Mouse (Mus musculus) liver, adult 2 months (tissue): ENCODE data around the gene Best1. TPM values are rescaled to one million over a fixed set of nuclear protein-coding genes. Genes with fewer than 3 reads are reported as not detected.
A peak's percentile ranks its signal among the peaks of the same experiment; 100 is the strongest.

Source experiments
- DNase-seq: peaks from one replicate; pipeline ENCODE4 v3.0.0-alpha.2; 2011; ENCODE audit warnings: low read depth, low spot score; ENCODE audit errors: extremely low read depth
- H3K27ac ChIP-seq: fragments of 200-500 bp; replicated peaks from 2 replicates; pipeline ENCODE4 v1.5.1; 2012; ENCODE audit warnings: low read depth, mild to moderate bottlenecking, control low read depth, inconsistent platforms, low read length; ENCODE audit not compliant: insufficient read depth
- H3K27me3 ChIP-seq: fragments of 200-500 bp; 2 replicates; pipeline ENCODE4 v1.6.1; 2012; ENCODE audit warnings: mild to moderate bottlenecking, moderate library complexity, low read length, inconsistent platforms; ENCODE audit not compliant: control insufficient read depth, insufficient read depth
- H3K36me3 ChIP-seq: fragments of 200-500 bp; 2 replicates; pipeline ENCODE4 v1.6.1; 2012; ENCODE audit warnings: low read length, inconsistent platforms; ENCODE audit not compliant: control insufficient read depth, insufficient read depth
- H3K4me1 ChIP-seq: fragments of 200-500 bp; 2 replicates; pipeline ENCODE4 v1.6.1; 2011; ENCODE audit warnings: low read length; ENCODE audit not compliant: control insufficient read depth, insufficient read depth
- H3K4me3 ChIP-seq: fragments of 200-500 bp; 2 replicates; pipeline ENCODE4 v1.5.1; 2011; ENCODE audit warnings: low read depth, mild to moderate bottlenecking, control low read depth, low read length, moderate library complexity; ENCODE audit not compliant: insufficient read depth
- H3K79me2 ChIP-seq: fragments of 200-500 bp; 2 replicates; pipeline ENCODE4 v1.6.1; 2012; ENCODE audit warnings: inconsistent platforms, mild to moderate bottlenecking, low read length, moderate library complexity; ENCODE audit not compliant: control insufficient read depth, insufficient read depth
- H3K9ac ChIP-seq: fragments of 200-500 bp; 2 replicates; pipeline ENCODE4 v1.6.1; 2012; ENCODE audit warnings: low read depth, mild to moderate bottlenecking, control low read depth, inconsistent platforms, low read length
- CTCF ChIP-seq: fragments of 200-500 bp; IDR thresholded peaks from 2 replicates; pipeline ENCODE4 v1.5.1; 2011; ENCODE audit warnings: low read depth, low read length, control low read depth
- POLR2A ChIP-seq: fragments of 200-500 bp; IDR thresholded peaks from 2 replicates; pipeline ENCODE4 v1.6.1; 2011; ENCODE audit warnings: low read length, control low read depth; ENCODE audit not compliant: insufficient read depth; ENCODE audit errors: extremely low read depth
- WGBS: fragments of 180-500 bp; shearing (Covaris S2); methylation state at CpG from one replicate; pipeline ENCODE4 v1.1.7; 2018; 5-methylcytosine and 5-hydroxymethylcytosine counted together
- polyA plus RNA-seq: library from polyadenylated mRNA; depleted of rRNA; stranded (reverse); fragments of >200 nt; gene quantifications from 2 replicates; pipeline ENCODE4 v1.2.3, GENCODE M21; 2012
- total RNA-seq: library from RNA; depleted of rRNA; stranded (reverse); fragments of >200 nt; gene quantifications from 2 replicates; pipeline ENCODE4 v1.2.3, GENCODE M21; 2014

Best1 gene
- total and polyA plus RNA-seq, 2 experiments = 0.05 TPM; not detected in 1

GRCm38 (mm10) chr19:10038910-10039309 is 37.5 kb upstream of the Best1 start:
- H3K9ac ChIP-seq = no peak overlapping the region
- H3K36me3 ChIP-seq = no peaks in the 10 kb centered on the region

GRCm38 (mm10) chr19:10038364-10038763 is 36.9 kb upstream of the Best1 start:
- no peaks in the 10 kb centered on the region for H3K79me2 ChIP-seq
- WGBS = 44% methylated on average over 3 of the region's 3 CpGs
- no peak overlapping the region for H3K27ac ChIP-seq
- no peaks in the 10 kb centered on the region for H3K27me3 ChIP-seq
- H3K9ac ChIP-seq = no peak overlapping the region
- no peak for TF ChIP-seq CTCF
- no peak for TF ChIP-seq POLR2A
- H3K4me1 ChIP-seq = peaks cover 7% of the 10 kb centered on the region
- no peak overlapping the region for H3K4me3 ChIP-seq
- no peaks in the 10 kb centered on the region for H3K36me3 ChIP-seq
- DNase-seq = peak; percentile 50

More at GRCm38 (mm10) chr19:10038910-10039309, 37.5 kb upstream of the Best1 start:
- H3K4me3 ChIP-seq = no peak overlapping the region
- no peaks in the 10 kb centered on the region for H3K27me3 ChIP-seq
- peaks cover 7% of the 10 kb centered on the region for H3K4me1 ChIP-seq
- peak; percentile 55 for DNase-seq
- 0 out of 2 replicates have a peak overlapping the region, but pooled peaks have one; percentile 25 for H3K27ac ChIP-seq
- no peaks in the 10 kb centered on the region for H3K79me2 ChIP-seq
- TF ChIP-seq POLR2A (no peak), CTCF (no peak)
- 7% methylated on average over 3 of the region's 3 CpGs for WGBS

GRCm38 (mm10) chr19:10037534-10037933 is 36.1 kb upstream of the Best1 start:
- 56% methylated on average over 2 of the region's 2 CpGs for WGBS
- no peak for TF ChIP-seq POLR2A
- no peak for TF ChIP-seq CTCF
- H3K4me3 ChIP-seq = no peak overlapping the region
- no peak for DNase-seq
- H3K79me2 ChIP-seq = no peaks in the 10 kb centered on the region
- H3K27me3 ChIP-seq = no peaks in the 10 kb centered on the region
- H3K4me1 ChIP-seq = peaks cover 7% of the 10 kb centered on the region
- no peak overlapping the region for H3K9ac ChIP-seq
- no peak overlapping the region for H3K27ac ChIP-seq
- no peaks in the 10 kb centered on the region for H3K36me3 ChIP-seq

- Histone ChIP-seq H3K27ac (no peak overlapping the region), H3K4me1 (peaks cover 7% of the 10 kb centered on the region), H3K27me3 (no peaks in the 10 kb centered on the region), H3K36me3 (no peaks in the 10 kb centered on the region), H3K79me2 (no peaks in the 10 kb centered on the region), H3K9ac (no peak overlapping the region), H3K4me3 (no peak overlapping the region)
- no peak for DNase-seq
- WGBS = 76% methylated on average over 8 of the region's 8 CpGs
- TF ChIP-seq CTCF (peak; percentile 91), POLR2A (no peak)
Measured at GRCm38 (mm10) chr19:10034785-10035447, 33.5 kb upstream of the Best1 start.

- no peaks in the 10 kb centered on the region for H3K79me2 ChIP-seq
- 63% methylated on average over 5 of the region's 5 CpGs for WGBS
- no peak overlapping the region for H3K9ac ChIP-seq
- no peak overlapping the region for H3K27ac ChIP-seq
- no peaks in the 10 kb centered on the region for H3K27me3 ChIP-seq
- peaks cover 7% of the 10 kb centered on the region for H3K4me1 ChIP-seq
- no peak overlapping the region for H3K4me3 ChIP-seq
- no peak for TF ChIP-seq POLR2A
- no peak for TF ChIP-seq CTCF
- no peak for DNase-seq
- H3K36me3 ChIP-seq = no peaks in the 10 kb centered on the region
Measured at GRCm38 (mm10) chr19:10034356-10034755, 32.9 kb upstream of the Best1 start.

GRCm38 (mm10) chr19:10033211-10033973 is 32.0 kb upstream of the Best1 start:
- Histone ChIP-seq H3K4me1 (peaks cover under 1% of the 10 kb centered on the region), H3K4me3 (no peak overlapping the region), H3K36me3 (no peaks in the 10 kb centered on the region), H3K27ac (no peak overlapping the region), H3K79me2 (no peaks in the 10 kb centered on the region), H3K9ac (no peak overlapping the region), H3K27me3 (no peaks in the 10 kb centered on the region)
- TF ChIP-seq POLR2A (no peak), CTCF (peak; percentile 87)
- WGBS = 51% methylated on average over 8 of the region's 8 CpGs
- DNase-seq = peak; percentile 53
